Mouse (Mus musculus): ENCODE measurements around the gene Cyfip1. TPM values are rescaled to one million over a fixed set of nuclear protein-coding genes. Genes with fewer than 3 reads are reported as not detected.
"Not testable (repeated sequence)": the region's sequence is repeated elsewhere in the genome, so short reads cannot be mapped to it uniquely, and the experiment has no call there.

The Cyfip1 gene
- polyA plus RNA-seq, 1 experiment from 2014 or later: 18.8 TPM

DNA sequence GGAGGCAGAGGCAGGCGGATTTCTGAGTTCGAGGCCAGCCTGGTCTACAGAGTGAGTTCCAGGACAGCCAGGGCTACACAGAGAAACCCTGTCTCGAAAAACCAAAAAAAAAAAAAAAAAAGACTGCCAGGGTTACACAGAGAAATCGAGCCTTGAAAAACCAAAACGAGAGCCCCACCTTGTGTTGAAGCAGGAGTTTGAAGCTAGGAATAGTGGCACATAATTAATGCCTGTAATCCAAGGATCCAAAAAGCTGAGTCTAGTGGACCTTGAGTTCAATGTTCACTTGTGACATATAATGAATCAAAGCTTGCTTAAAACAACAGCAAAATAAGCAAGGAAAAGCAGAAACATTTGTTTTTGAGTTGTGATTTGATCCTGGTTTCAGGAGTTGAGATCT, 62.2 kb downstream of the Cyfip1 start:
- H3K9me3 ChIP-seq (replicated peaks): no peaks in the 10 kb centered on the region
- WGBS (ENCODE audit: insufficient replicate concordance): 73% methylated on average over 5 of the region's 5 CpGs
- no peak overlapping the region for H3K9ac ChIP-seq
- no peak overlapping the region for H3K4me2 ChIP-seq
- no peaks in the 10 kb centered on the region for H3K27me3 ChIP-seq
- no peak overlapping the region for H3K27ac ChIP-seq
- H3K4me3 ChIP-seq (replicated peaks): no peak overlapping the region
- H3K4me1 ChIP-seq (replicated peaks): no peaks in the 10 kb centered on the region
- peaks cover 45% of the 10 kb centered on the region for H3K36me3 ChIP-seq
- no peak for DNase-seq
- no peak for ATAC-seq (ENCODE audit: low read depth)

DNA sequence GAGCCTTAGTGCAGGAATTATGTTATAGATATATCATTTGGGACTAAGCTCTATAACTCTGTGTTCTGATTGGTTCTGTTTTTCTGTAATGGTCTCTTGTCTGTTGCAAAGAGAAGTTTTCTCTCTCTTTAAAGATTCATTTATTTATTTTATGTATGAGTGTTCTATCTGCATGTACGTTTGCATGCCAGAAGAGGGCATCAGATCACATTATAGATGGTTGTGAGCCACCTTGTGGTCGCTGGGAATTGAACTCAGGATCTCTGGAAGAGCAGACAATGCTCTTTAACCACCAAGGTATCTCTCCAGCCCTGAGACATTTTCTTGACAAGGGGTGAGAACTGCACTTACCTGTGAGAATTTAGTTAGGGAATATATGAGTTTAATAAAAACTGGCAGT, 63.9 kb downstream of the Cyfip1 start:
- no peak overlapping the region for H3K4me2 ChIP-seq
- no peak overlapping the region for H3K4me3 ChIP-seq (replicated peaks)
- no peak overlapping the region for H3K9ac ChIP-seq
- WGBS (ENCODE audit: insufficient replicate concordance): 71% methylated on average over 2 of the region's 2 CpGs
- no peaks in the 10 kb centered on the region for H3K9me3 ChIP-seq (replicated peaks)
- no peak overlapping the region for H3K27ac ChIP-seq
- H3K36me3 ChIP-seq: peaks cover 34% of the 10 kb centered on the region
- H3K4me1 ChIP-seq (replicated peaks): no peaks in the 10 kb centered on the region
- ATAC-seq (ENCODE audit: low read depth) (no peak), DNase-seq (no peak)
- H3K27me3 ChIP-seq: no peaks in the 10 kb centered on the region

- no peaks in the 10 kb centered on the region for H3K27me3 ChIP-seq
- WGBS (ENCODE audit: insufficient replicate concordance): 82% methylated on average over 1 of the region's 1 CpGs
- H3K27ac ChIP-seq: no peak overlapping the region
- ATAC-seq (ENCODE audit: low read depth) (no peak), DNase-seq (no peak)
- no peak overlapping the region for H3K9ac ChIP-seq
- H3K4me3 ChIP-seq (replicated peaks): no peak overlapping the region
- H3K36me3 ChIP-seq: peaks cover 34% of the 10 kb centered on the region
- no peaks in the 10 kb centered on the region for H3K4me1 ChIP-seq (replicated peaks)
- H3K4me2 ChIP-seq: no peak overlapping the region
- H3K9me3 ChIP-seq (replicated peaks): no peaks in the 10 kb centered on the region
Measured at GRCm38 (mm10) chr7:55909519-55909918, 68.0 kb downstream of the Cyfip1 start.

GRCm38 (mm10) chr7:55910356-55910755, 68.8 kb downstream of the Cyfip1 start:
- H3K4me3 ChIP-seq (replicated peaks): no peak overlapping the region
- no peak overlapping the region for H3K27ac ChIP-seq
- H3K9ac ChIP-seq: no peak overlapping the region
- no peaks in the 10 kb centered on the region for H3K4me1 ChIP-seq (replicated peaks)
- no peak for DNase-seq
- H3K4me2 ChIP-seq: no peak overlapping the region
- no peaks in the 10 kb centered on the region for H3K9me3 ChIP-seq (replicated peaks)
- H3K36me3 ChIP-seq: peaks cover 40% of the 10 kb centered on the region
- ATAC-seq (ENCODE audit: low read depth): no peak
- H3K27me3 ChIP-seq: no peaks in the 10 kb centered on the region
- 62% methylated on average over 2 of the region's 2 CpGs for WGBS (ENCODE audit: insufficient replicate concordance)

DNA sequence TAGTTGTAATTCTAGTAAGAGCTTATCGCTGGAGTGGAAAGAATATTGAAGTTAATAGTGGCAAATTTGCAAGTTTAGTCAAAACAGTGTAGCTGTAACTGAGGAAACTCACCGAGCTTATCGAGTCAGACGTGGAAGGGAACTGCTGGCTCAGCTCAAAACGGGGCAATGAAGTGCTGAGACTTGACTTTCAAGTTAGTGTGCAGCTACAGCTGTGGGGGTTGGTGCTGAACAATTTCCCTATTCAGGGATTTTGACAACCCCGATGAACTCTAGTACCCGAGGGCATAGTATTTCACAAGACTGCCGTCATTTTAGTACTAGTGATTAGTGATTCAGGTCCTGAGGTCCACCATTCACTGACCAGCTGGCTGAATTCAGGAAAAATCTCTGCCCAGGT, 69.8 kb downstream of the Cyfip1 start:
- Histone ChIP-seq H3K36me3 (peaks cover 38% of the 10 kb centered on the region), H3K4me1 (replicated peaks) (no peaks in the 10 kb centered on the region), H3K4me2 (no peak overlapping the region), H3K9me3 (replicated peaks) (no peaks in the 10 kb centered on the region), H3K27ac (no peak overlapping the region), H3K27me3 (no peaks in the 10 kb centered on the region), H3K4me3 (replicated peaks) (no peak overlapping the region), H3K9ac (no peak overlapping the region)
- DNase-seq: no peak
- 77% methylated on average over 8 of the region's 8 CpGs for WGBS (ENCODE audit: insufficient replicate concordance)
- ATAC-seq (ENCODE audit: low read depth): peak; percentile 34; the same call in 1 of the 2 replicates

- no peaks in the 10 kb centered on the region for H3K27me3 ChIP-seq
Measured at GRCm38 (mm10) chr7:55912118-55912517, 70.6 kb downstream of the Cyfip1 start.

GRCm38 (mm10) chr7:55918365-55918764, 76.8 kb downstream of the Cyfip1 start:
- WGBS (ENCODE audit: insufficient replicate concordance): 81% methylated on average over 11 of the region's 11 CpGs
- H3K4me3 ChIP-seq (replicated peaks); H3K27me3 ChIP-seq; H3K4me2 ChIP-seq; H3K9ac ChIP-seq; H3K9me3 ChIP-seq (replicated peaks); H3K27ac ChIP-seq; ATAC-seq (ENCODE audit: low read depth); H3K4me1 ChIP-seq (replicated peaks); DNase-seq: not testable (repeated sequence)
- peaks cover 36% of the 10 kb centered on the region for H3K36me3 ChIP-seq

More at GRCm38 (mm10) chr7:55912118-55912517, 70.6 kb downstream of the Cyfip1 start:
- DNase-seq (no peak), ATAC-seq (ENCODE audit: low read depth) (no peak)
- Histone ChIP-seq H3K4me2 (no peak overlapping the region), H3K9me3 (replicated peaks) (no peaks in the 10 kb centered on the region), H3K4me1 (replicated peaks) (no peaks in the 10 kb centered on the region), H3K4me3 (replicated peaks) (no peak overlapping the region), H3K27ac (no peak overlapping the region), H3K36me3 (peaks cover 38% of the 10 kb centered on the region), H3K9ac (no peak overlapping the region)
- 84% methylated on average over 5 of the region's 5 CpGs for WGBS (ENCODE audit: insufficient replicate concordance)

DNA sequence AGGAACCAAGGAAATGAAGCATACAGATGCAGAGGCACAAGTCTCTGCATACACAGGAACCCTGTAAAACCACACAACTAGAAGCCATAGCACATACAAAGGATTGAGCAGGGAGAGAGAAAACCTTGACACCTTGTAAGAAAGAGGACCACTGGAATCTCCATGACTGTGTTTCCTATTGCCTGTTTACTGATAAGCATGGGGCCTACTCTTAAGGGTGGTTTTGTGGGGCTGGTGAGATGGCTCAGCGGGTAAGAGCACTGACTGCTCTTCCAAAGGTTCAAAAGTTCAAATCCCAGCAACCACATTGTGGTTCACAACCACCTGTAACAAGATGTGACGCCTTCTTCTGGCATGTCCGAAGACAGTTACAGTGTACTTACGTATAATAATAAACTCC, 85.7 kb downstream of the Cyfip1 start:
- WGBS (ENCODE audit: insufficient replicate concordance): 67% methylated on average over 4 of the region's 4 CpGs
- ATAC-seq (ENCODE audit: low read depth): 0 out of 2 replicates have a peak, but pooled peaks have one; percentile 18

GRCm38 (mm10) chr7:55928649-55929048, 87.1 kb downstream of the Cyfip1 start:
- Histone ChIP-seq H3K4me3 (replicated peaks) (no peak overlapping the region), H3K4me2 (no peak overlapping the region), H3K27me3 (no peaks in the 10 kb centered on the region), H3K9ac (no peak overlapping the region), H3K9me3 (replicated peaks) (no peaks in the 10 kb centered on the region), H3K36me3 (peaks cover 54% of the 10 kb centered on the region), H3K4me1 (replicated peaks) (peaks cover 4% of the 10 kb centered on the region; the same call in 1 of the 2 replicates), H3K27ac (no peak overlapping the region)
- DNase-seq (no peak), ATAC-seq (ENCODE audit: low read depth) (no peak)
- WGBS (ENCODE audit: insufficient replicate concordance): 81% methylated on average over 2 of the region's 2 CpGs

More for the DNA sequence above, 85.7 kb downstream of the Cyfip1 start:
- Histone ChIP-seq H3K36me3 (peaks cover 55% of the 10 kb centered on the region), H3K27me3 (no peaks in the 10 kb centered on the region), H3K9ac (no peak overlapping the region), H3K9me3 (replicated peaks) (no peaks in the 10 kb centered on the region), H3K4me2 (no peak overlapping the region), H3K4me1 (replicated peaks) (peaks cover 4% of the 10 kb centered on the region; the same call in 1 of the 2 replicates), H3K4me3 (replicated peaks) (no peak overlapping the region), H3K27ac (no peak overlapping the region)
- peak; percentile 16 for DNase-seq

GRCm38 (mm10) chr7:55935025-55935424, 93.5 kb downstream of the Cyfip1 start:
- 78% methylated on average over 2 of the region's 2 CpGs for WGBS (ENCODE audit: insufficient replicate concordance)
- no peak overlapping the region for H3K4me2 ChIP-seq
- DNase-seq: no peak

DNA sequence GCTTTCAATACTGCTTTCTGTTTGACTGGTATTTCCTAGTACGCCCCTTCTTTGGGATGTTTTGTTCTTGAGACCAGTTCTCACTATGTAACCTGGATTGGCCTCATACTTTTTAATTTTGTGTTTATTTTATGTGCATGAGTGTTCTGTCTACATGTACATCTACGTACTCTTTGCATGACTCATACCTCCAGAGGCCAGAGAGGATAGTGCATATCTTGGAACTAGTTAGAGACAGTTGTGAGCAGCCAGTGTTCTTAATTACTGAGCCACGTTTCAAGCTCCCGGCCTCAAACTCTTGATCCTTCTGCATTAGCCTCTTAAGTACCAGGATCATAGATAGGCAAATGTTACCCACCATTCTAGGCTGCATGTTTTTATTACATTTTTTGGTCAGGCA, 96.8 kb downstream of the Cyfip1 start:
- H3K4me1 ChIP-seq (replicated peaks): no peaks in the 10 kb centered on the region
- H3K27ac ChIP-seq: no peak overlapping the region
- H3K4me2 ChIP-seq: no peak overlapping the region
- H3K9ac ChIP-seq: no peak overlapping the region
- DNase-seq (no peak), ATAC-seq (ENCODE audit: low read depth) (no peak)
- 88% methylated on average over 4 of the region's 4 CpGs for WGBS (ENCODE audit: insufficient replicate concordance)
- H3K27me3 ChIP-seq: no peaks in the 10 kb centered on the region
- no peaks in the 10 kb centered on the region for H3K9me3 ChIP-seq (replicated peaks)
- no peak overlapping the region for H3K4me3 ChIP-seq (replicated peaks)
- H3K36me3 ChIP-seq: peaks cover 13% of the 10 kb centered on the region

More at GRCm38 (mm10) chr7:55935025-55935424, 93.5 kb downstream of the Cyfip1 start:
- H3K36me3 ChIP-seq: peaks cover 31% of the 10 kb centered on the region
- no peaks in the 10 kb centered on the region for H3K4me1 ChIP-seq (replicated peaks)
- no peak for ATAC-seq (ENCODE audit: low read depth)
- H3K27ac ChIP-seq: no peak overlapping the region
- H3K27me3 ChIP-seq: no peaks in the 10 kb centered on the region
- H3K9ac ChIP-seq: no peak overlapping the region
- H3K4me3 ChIP-seq (replicated peaks): no peak overlapping the region
- H3K9me3 ChIP-seq (replicated peaks): no peaks in the 10 kb centered on the region

DNA sequence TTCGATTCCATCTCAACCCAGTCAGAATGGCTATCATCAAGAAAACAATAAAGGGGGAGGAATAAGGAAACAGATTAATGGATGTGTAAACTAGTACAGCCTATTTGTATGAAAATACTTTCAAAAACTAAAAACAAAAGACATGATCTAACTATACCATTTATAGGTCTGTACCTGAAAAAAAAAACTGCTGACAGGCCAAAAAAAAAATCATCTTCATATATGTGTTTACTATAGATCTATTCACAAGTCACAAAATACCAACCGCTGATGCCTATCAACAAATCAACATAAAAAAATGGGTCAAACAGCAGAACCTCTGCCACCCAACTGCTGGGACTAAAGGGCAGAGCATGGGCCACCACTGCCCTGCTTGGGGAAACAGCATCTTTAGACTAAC, 114.5 kb downstream of the Cyfip1 start:
- Histone ChIP-seq H3K4me2 (no peak overlapping the region), H3K4me1 (replicated peaks) (peaks cover 7% of the 10 kb centered on the region), H3K9me3 (replicated peaks) (no peaks in the 10 kb centered on the region), H3K36me3 (peaks cover 27% of the 10 kb centered on the region), H3K4me3 (replicated peaks) (no peak overlapping the region), H3K27me3 (no peaks in the 10 kb centered on the region), H3K27ac (no peak overlapping the region), H3K9ac (no peak overlapping the region)
- DNase-seq (no peak), ATAC-seq (ENCODE audit: low read depth) (no peak)
- 86% methylated on average over 2 of the region's 2 CpGs for WGBS (ENCODE audit: insufficient replicate concordance)
